Mouse (Mus musculus) monocyte, adult 5-6 weeks (primary cell): ENCODE results near the gene Cdc14a. TPM values are rescaled to one million over a fixed set of nuclear protein-coding genes. Genes with fewer than 3 reads are reported as not detected.

ENCODE experiments used
- ATAC-seq: fragments of 153-309, 156-312 bp; replicated peaks from 2 replicates; pipeline ENCODE4 v1.8.0; 2017; ENCODE audit warnings: mild to moderate bottlenecking; ENCODE audit not compliant: low TSS enrichment, insufficient number of reproducible peaks, severe bottlenecking, poor library complexity, low FRiP score
- total RNA-seq: library from RNA; stranded (forward); fragments of 200-1000, 200-491, 200-594 nt; gene quantifications from 3 replicates; pipeline ENCODE4 v1.2.3, GENCODE M21; 2017

Cdc14a gene
- total RNA-seq, 1 experiment from 2014 or later = 28.2 TPM

- ATAC-seq = no peak
Observed at GRCm38 (mm10) chr3:116421121-116421520, 2.7 kb downstream of the Cdc14a start.

GRCm38 (mm10) chr3:116419791-116420190, 4.0 kb downstream of the Cdc14a start:
- no peak for ATAC-seq

- ATAC-seq = no peak
Observed at GRCm38 (mm10) chr3:116414451-116414860, 9.4 kb downstream of the Cdc14a start.

DNA sequence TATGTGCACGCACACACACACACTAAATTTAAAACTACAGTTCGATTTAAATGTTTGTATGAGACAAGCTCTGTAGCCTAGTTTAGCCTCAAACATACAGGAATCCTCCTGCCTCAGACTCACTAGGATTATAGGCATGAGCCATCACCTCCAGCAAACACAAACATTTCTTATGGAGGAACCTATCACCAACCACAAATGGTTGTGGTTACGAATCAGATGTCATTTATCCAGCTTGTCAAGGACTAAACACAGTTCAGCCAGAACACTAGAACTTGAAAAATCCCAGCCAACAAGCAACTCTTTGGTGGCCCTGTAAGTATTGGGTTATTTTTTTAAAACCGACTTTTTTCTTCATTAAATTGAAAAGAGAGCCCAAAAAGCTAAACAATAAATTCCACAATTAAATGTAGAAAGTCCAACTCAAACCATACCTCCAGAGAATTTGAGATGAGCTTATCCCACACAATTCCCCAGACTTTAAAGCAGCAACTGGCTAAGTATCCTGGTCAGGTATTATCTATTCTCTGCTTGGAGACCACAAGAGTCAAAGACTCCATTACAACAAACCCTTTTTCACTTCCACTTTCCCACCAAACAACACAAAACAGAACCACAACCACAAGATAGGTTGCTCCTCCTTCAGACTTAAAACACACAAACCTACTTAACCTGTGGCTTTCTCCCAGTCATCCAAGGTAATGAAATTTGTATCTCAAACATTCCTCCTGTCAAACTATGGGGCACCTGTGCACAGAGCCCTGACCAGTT, 10.7 kb downstream of the Cdc14a start:
- ATAC-seq = no peak

DNA sequence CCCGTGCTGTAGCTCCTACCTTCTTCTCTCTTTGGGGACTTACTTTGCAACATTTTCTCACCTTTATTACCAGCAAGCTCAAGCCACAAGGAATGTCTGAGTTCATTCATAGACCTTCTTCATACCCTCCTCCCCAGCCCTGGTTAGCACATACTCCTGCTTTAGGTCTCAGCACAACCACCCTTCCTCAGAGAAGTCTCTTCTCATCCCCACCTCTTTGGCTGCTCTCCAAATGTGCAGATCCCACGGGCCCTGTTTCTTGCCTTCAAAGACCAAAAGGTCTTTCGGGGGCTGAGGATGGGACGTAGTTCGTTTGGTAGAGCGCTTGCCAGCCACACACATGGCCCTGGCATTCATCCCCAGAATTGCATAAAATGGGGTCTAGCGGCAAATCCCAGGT, 13.8 kb downstream of the Cdc14a start:
- no peak for ATAC-seq

DNA sequence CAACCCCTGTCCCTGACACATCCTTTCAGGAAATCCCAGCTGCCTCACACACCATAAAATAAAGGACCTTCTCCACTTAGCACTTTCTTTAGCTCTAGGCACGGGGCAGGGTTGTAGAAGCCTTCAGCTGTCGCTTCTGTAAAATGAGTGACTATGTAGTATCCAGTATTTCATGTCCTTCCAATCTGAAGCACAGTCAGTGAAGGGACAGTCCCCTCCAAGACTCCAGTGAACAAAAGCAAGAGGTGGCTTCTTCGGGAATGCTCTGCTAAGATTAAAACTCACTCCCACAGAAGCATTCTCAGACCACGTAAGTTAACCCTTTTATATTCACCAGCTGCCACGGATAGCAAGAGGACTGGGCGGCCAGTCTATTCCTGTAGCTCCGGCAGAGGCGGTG, 14.3 kb downstream of the Cdc14a start:
- ATAC-seq = no peak

GRCm38 (mm10) chr3:116408856-116409255, 15.0 kb downstream of the Cdc14a start:
- ATAC-seq = no peak

DNA sequence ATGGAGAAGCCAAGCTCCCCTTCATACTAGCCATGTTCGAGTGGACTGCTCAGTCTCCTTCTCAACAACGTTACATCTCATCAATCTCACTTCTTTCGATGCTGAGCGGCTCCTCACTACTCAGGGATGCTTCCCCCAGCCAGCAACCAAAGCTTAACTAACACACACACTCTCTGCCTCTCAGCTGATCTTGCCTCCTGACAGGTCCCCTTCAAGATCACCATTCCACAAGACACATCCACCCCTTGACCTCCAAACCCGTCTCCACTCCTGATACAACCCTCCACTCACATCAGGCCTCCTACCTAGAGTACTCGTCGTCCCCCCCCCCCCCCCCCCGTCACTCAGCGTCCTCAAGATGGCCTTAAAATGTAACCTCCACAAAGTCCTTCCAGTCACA, 18.3 kb downstream of the Cdc14a start:
- ATAC-seq = no peak

DNA sequence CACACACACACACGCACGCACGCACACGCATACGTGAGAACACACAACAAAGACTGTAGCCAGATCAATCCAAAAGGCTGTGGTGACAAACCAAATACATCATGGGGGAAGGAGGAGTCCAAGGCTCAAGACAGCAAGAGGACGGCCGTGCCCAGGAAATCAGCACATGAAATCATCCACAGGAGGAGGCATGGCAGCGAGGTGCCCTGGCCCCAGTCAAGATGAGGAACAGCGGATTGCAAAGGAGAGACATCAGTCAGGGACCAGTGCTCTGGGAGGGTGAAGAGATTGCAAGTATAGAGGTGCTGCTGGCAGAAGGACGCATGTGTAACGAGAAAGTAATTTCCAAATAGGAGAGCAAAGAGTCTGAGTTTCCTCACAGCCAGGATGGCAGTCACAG, 22.4 kb downstream of the Cdc14a start:
- ATAC-seq = no peak

GRCm38 (mm10) chr3:116399349-116400090, 24.3 kb downstream of the Cdc14a start:
- ATAC-seq = no peak

DNA sequence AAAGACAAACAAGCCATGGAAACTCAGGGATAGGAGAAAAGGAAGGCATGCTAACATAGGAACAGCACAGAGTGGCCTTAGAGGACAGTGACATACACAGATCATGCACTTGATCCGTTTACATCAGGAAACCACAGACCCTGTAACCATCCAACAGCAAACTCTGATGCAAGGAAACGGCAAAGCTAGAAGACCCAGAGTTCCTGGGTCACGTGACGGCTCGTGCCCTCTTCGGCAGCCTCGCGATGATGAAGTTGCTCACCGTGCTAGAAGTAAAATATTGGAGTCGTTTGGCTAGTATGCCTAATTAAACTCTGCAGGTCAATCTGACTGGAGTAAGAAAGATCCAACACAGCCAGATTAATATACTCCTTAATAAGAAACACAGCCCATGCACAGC, 25.3 kb downstream of the Cdc14a start:
- no peak for ATAC-seq

DNA sequence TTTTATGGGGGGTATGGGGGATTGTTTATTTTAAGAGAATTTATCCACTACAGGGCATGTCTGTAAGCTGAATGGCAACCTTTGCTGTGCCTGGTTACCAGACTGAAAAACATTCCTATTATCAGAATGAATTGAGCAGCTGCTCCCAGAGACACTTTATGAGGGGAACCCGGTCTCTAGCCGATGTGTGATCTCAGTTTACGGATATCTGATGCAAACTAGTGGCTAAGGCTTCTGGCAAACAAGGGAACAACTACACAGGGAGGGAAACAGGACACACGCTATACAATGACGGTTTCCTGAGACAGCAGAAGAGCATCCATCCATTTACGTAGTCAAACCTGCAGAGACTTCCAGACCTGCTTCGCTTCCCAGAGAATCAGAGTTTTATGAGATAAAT, 25.9 kb downstream of the Cdc14a start:
- ATAC-seq = no peak

DNA sequence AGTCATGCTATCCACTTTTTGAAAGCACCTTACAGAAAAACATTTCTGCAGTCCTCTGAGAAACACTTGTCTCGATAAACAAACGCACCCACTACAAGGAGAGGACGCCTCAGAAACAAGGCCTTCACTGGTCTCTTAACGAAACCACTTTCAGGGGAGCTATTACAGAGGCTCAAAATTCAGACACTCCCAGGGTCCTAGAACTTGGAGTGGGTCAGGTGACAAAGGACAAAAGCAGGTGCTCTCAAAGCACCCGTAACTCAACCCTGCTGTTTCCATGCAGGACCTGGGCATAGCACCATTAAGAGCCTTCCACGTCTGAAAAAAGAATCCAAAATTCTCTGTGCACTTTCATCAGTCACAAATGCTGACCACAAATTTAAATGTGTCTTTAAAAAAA, 26.5 kb downstream of the Cdc14a start:
- ATAC-seq = no peak

DNA sequence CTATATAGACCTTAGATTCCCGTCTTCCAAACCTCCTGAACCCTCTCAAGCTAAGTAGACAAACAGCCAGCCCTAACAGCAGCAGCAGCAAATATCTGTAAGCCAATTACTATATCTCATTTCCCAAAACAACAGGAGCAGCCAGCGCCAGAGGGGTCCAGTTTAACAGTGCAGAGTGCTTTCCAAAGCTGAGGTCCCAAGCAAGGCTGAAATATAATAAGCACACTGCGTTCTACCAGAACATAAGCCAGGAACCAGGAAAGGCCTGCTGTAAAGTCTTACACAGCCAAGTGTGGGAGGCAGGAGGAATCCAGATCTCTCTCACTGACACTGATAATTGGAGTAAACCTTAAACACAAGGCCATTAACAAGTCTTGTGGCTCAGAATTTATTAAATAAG, 27.3 kb downstream of the Cdc14a start:
- ATAC-seq = no peak

DNA sequence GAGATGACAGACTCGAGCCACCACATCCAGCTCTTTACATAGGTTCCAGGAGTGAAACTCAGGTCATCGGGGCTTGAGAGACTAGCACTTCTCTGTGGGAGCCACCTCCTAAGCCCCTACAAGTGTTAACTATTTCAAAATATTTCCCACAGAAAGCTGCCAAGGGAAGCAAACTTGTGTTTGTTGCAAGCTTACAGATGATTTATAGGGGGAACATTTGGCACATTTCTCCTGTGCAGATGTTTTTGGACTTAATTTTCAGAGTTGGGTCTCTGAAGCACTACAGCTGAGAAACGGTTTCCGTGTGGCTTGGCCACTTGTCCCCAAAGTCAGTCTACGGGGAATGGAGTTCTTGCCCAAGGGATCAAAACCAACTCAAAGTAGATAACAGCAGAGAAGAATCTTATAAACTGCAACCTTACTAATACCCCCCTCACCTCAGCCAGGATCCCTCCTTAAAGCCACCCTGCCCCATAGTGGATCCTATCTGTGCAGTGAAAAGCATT, 28.9 kb downstream of the Cdc14a start:
- no peak for ATAC-seq

DNA sequence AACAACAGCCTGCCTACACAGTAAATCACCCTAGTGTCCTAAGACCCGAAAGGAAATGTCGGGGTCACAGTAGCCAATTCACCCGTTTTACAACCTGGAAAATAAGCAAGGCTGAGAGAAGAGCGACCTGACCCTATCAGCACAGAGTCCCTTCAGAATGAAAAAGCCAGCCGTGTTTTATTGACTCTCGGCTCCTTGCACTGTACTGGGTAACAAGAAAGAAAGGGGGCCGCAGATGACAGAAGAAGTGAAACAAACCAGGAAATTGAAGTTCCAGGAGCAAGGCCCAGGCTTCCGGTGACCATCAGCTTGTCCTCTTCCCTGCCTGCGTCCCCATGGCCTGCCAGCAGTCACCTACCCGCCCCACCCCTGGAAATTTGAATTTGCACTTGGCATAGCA, 32.4 kb downstream of the Cdc14a start:
- ATAC-seq = no peak

DNA sequence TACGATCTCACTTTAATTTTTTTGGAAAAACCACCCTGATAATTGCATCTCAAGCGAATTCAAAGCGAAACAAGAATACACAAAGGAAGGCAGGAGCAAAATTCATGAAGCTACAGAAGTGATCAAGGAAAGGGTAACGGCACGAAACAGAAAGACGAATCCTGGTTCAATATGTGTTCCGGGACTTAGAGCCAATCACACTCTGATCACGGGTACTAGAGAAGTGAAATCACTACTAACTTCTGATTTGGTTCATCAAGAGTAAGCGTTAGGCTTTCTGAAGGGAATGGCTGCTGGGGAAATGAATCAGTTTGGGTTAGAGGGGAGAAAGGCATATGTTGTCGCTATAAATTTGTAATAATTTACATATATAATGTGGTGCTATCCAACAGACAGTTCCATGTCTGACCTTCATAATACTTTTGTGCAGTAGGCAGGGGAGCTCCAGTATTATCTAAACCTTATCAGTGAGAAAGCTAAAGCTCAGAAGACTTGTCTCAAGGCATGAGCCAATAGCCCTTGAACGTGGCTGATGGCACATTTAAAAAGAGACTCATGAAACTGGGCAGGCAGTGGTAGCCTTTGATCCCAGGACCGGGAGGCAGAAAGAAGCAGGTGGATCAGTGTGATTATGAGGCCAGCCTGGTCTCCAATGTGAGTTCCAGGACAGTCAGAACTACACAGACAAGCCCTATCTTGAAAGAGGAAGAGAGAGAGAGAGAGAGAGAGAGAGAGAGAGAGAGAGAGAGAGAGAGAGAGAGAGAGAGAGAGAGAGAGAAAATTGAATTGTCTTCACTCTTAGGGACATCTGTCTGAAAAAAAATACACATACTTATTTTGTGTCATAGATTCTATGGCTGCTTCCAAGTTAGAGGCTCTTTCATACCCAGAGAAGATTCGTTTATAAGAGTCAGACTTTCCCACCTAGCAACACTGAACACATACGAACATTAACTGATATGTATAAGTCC, 34.0 kb downstream of the Cdc14a start:
- no peak for ATAC-seq

GRCm38 (mm10) chr3:116388808-116389207, 35.0 kb downstream of the Cdc14a start:
- ATAC-seq = no peak

GRCm38 (mm10) chr3:116386886-116387285, 36.9 kb downstream of the Cdc14a start:
- ATAC-seq = no peak
